Mouse (Mus musculus) G1E (cell line): ENCODE results near the gene Aldh1a3. TPM values are rescaled to one million over a fixed set of nuclear protein-coding genes. Genes with fewer than 3 reads are reported as not detected.

Source experiments
- ATAC-seq: 2 replicates; pipeline ENCODE4 v1.8.0; 2016; ENCODE audit warnings: mild to moderate bottlenecking; ENCODE audit not compliant: insufficient number of reproducible peaks, poor library complexity, low FRiP score, severe bottlenecking; ENCODE audit errors: extremely low read depth
- DNase-seq: peaks from one replicate; pipeline ENCODE4 v3.0.0; 2012; ENCODE audit warnings: low spot score
- H3K27me3 ChIP-seq: 2 replicates; pipeline ENCODE4 v1.6.1; 2012; ENCODE audit warnings: mild to moderate bottlenecking, low read length, inconsistent platforms; ENCODE audit not compliant: insufficient read depth
- H3K36me3 ChIP-seq: replicated peaks from 2 replicates; pipeline ENCODE3; 2012; ENCODE audit warnings: mild to moderate bottlenecking, inconsistent platforms
- H3K4me1 ChIP-seq: 2 replicates; pipeline ENCODE4 v1.6.1; 2012; ENCODE audit warnings: low read depth, low read length, inconsistent platforms, mixed read lengths; ENCODE audit not compliant: insufficient read depth
- H3K4me3 ChIP-seq: 2 replicates; pipeline ENCODE4 v1.5.1; 2012; ENCODE audit warnings: low read depth, mild to moderate bottlenecking, inconsistent platforms, low read length, moderate library complexity, mixed read lengths
- H3K9me3 ChIP-seq: replicated peaks from 2 replicates; pipeline ENCODE4 v1.6.1; 2012; ENCODE audit warnings: inconsistent platforms
- CTCF ChIP-seq: IDR thresholded peaks from 2 replicates; pipeline ENCODE4 v1.5.1; 2012; ENCODE audit warnings: low read depth, low read length, inconsistent platforms, mixed read lengths
- GATA1 ChIP-seq: IDR thresholded peaks from 2 replicates; pipeline ENCODE4 v1.6.1; 2012; ENCODE audit warnings: borderline replicate concordance, low read length, inconsistent platforms, mixed read lengths
- GATA2 ChIP-seq: IDR thresholded peaks from 2 replicates; pipeline ENCODE4 v1.6.1; 2012; ENCODE audit warnings: low read depth, low read length, inconsistent platforms, borderline replicate concordance
- POLR2AphosphoS5 ChIP-seq: IDR thresholded peaks from 2 replicates; pipeline ENCODE4 v1.6.1; 2012; ENCODE audit warnings: low read depth, low read length, inconsistent platforms; ENCODE audit not compliant: insufficient replicate concordance
- TAL1 ChIP-seq: conservative IDR thresholded peaks from 2 replicates; pipeline ENCODE4 v1.6.1; 2012; ENCODE audit warnings: low read depth, low read length, inconsistent platforms, mixed read lengths
- polyA plus RNA-seq: library from polyadenylated mRNA; stranded (reverse); fragments of >175 nt; gene quantifications from 2 replicates; pipeline ENCODE4 v1.2.3, GENCODE M21; 2012
- total RNA-seq, 2 experiments: library from RNA; stranded (forward) in 1 of 2; stranded (reverse) in 1 of 2; fragments of 200-1000 nt in 1 of 2; fragments of >200 nt in 1 of 2; fragmentation: Nextera tagmentation in 1 of 2; gene quantifications; 2 replicates each; pipeline ENCODE4 v1.2.3; 2014 to 2017

The Aldh1a3 gene
- total and polyA plus RNA-seq, 3 experiments, result 0.33 TPM; not detected in 2

GRCm38 (mm10) chr7:66365411-66365810, 61.9 kb downstream of the Aldh1a3 start:
- TF ChIP-seq CTCF (no peak), GATA1 (no peak), GATA2 (no peak), POLR2AphosphoS5 (no peak), TAL1 (no peak)
- ATAC-seq, result no peak
- Histone ChIP-seq H3K4me3 (no peak overlapping the region), H3K27me3 (peaks cover 2% of the 10 kb centered on the region; the same call in 1 of the 2 replicates), H3K36me3 (no peaks in the 10 kb centered on the region), H3K4me1 (no peaks in the 10 kb centered on the region), H3K9me3 (peaks cover 16% of the 10 kb centered on the region)
- no peak for DNase-seq

GRCm38 (mm10) chr7:66364491-66364890, 62.8 kb downstream of the Aldh1a3 start:
- H3K4me3 ChIP-seq, result no peak overlapping the region
- ATAC-seq (no peak), DNase-seq (no peak)
- H3K27me3 ChIP-seq, result peaks cover 2% of the 10 kb centered on the region; the same call in 1 of the 2 replicates
- TF ChIP-seq GATA1 (no peak), GATA2 (no peak), CTCF (no peak), TAL1 (no peak), POLR2AphosphoS5 (no peak)
- H3K36me3 ChIP-seq, result no peaks in the 10 kb centered on the region
- H3K9me3 ChIP-seq, result peaks cover 17% of the 10 kb centered on the region
- no peaks in the 10 kb centered on the region for H3K4me1 ChIP-seq

GRCm38 (mm10) chr7:66359044-66359443, 68.3 kb downstream of the Aldh1a3 start:
- Histone ChIP-seq H3K9me3 (peaks cover 17% of the 10 kb centered on the region), H3K27me3 (peaks cover 2% of the 10 kb centered on the region; the same call in 1 of the 2 replicates), H3K4me3 (no peak overlapping the region), H3K4me1 (peaks cover 2% of the 10 kb centered on the region; the same call in 1 of the 2 replicates), H3K36me3 (no peaks in the 10 kb centered on the region)
- DNase-seq (no peak), ATAC-seq (no peak)
- no peak for TF ChIP-seq TAL1

DNA sequence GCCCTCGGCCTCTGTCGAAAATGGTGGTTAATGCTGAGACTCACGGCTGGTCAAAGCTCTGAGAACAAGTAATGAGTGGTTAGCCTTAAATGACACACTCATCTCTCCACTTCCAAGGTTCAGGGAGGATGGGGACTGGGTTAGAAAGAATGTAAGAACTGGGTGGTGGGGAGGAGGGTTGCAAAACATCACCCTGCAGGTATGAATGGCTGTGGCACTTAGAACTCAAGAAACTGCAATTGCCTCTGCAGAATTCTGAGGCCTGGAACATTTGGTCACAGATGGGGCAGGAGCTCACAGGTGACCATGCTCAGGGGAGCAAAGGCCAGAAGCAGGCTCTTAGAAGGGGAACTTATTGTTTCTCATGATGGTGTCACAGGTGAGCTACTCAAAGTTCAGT, 68.9 kb downstream of the Aldh1a3 start:
- H3K9me3 ChIP-seq, result peaks cover 17% of the 10 kb centered on the region
- ATAC-seq, result no peak

DNA sequence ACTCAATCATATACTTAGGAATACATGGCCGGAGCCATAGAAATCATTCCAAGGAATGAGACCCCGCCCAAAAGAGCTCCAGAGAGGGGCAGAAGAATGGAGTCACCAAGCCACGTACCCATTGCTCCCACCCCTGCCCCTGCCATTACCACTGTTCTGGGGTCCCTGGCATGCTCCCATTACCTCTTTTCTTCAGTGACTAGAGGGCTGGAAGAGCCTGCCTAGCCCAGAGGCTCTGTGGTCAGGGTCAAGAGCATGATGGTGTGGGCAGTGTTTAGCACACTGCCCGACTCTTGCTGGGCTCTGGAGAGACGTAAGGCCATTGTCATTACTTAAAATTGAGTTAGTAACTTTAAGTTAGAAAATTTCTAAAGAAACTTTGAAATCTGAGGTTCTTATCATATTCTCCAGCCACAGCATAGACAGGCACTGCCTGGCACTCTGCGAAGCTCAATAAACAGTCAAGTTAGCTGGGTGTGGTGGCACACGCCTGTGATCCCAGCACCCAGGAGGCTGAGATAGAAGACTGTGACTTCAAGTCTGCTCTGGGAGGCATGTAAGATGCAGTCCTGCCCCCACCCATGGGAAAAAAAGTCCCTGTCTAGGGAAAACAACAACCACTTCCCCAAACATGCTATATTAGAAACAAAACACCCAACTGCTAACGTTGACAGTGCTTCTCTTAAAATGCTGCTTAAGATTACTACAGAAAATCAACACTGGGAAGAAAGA, 71.4 kb downstream of the Aldh1a3 start:
- ATAC-seq (no peak), DNase-seq (no peak)
- TF ChIP-seq TAL1 (no peak), GATA1 (no peak), GATA2 (no peak), CTCF (no peak), POLR2AphosphoS5 (no peak)
- no peaks in the 10 kb centered on the region for H3K36me3 ChIP-seq
- H3K4me1 ChIP-seq, result peaks cover 2% of the 10 kb centered on the region; the same call in 1 of the 2 replicates
- 0 out of 2 replicates have a peak, but pooled peaks cover 3% of the 10 kb centered on the region for H3K9me3 ChIP-seq
- no peaks in the 10 kb centered on the region for H3K27me3 ChIP-seq
- H3K4me3 ChIP-seq, result no peak overlapping the region

More for the DNA sequence above, 68.9 kb downstream of the Aldh1a3 start:
- H3K27me3 ChIP-seq, result peaks cover 2% of the 10 kb centered on the region; the same call in 1 of the 2 replicates
- H3K36me3 ChIP-seq, result no peaks in the 10 kb centered on the region
- DNase-seq, result no peak
- peaks cover 2% of the 10 kb centered on the region; the same call in 1 of the 2 replicates for H3K4me1 ChIP-seq
- H3K4me3 ChIP-seq, result no peak overlapping the region
- no peak for TF ChIP-seq POLR2AphosphoS5

DNA sequence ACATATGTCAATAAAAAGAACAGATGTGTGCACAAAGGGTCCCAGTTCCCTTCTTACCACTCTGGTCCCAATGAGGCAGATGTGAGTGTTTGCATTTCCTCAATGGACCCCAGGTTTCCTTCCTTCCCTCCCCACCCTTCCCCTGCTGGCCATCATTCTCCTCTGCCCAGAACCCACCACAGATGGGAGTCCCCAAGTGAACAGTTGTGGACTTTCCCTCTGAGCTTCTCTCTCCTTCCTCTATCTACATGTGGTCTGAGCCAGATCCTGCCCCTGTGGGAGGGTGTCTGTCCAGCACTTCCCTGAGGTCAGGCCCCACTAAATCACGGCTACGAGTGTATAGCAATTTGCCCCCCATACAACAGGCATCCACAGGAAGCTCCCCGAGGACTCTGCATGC, 72.4 kb downstream of the Aldh1a3 start:
- Histone ChIP-seq H3K36me3 (no peaks in the 10 kb centered on the region), H3K4me1 (peaks cover 2% of the 10 kb centered on the region)
- DNase-seq, result no peak

More for the DNA sequence above, 72.4 kb downstream of the Aldh1a3 start:
- ATAC-seq, result no peak
- TF ChIP-seq CTCF (no peak), GATA1 (no peak), GATA2 (no peak), POLR2AphosphoS5 (no peak), TAL1 (no peak)
- no peaks in the 10 kb centered on the region for H3K9me3 ChIP-seq
- H3K27me3 ChIP-seq, result no peaks in the 10 kb centered on the region
- H3K4me3 ChIP-seq, result no peak overlapping the region
